Mouse (Mus musculus) heart, postnatal 0 days (tissue): ENCODE measurements around the gene Zbtb40.

Experiments
- CTCF ChIP-seq: IDR thresholded peaks from 2 replicates; pipeline ENCODE4 v1.5.1; 2016; ENCODE audit warnings: antibody characterized with exemption, control low read depth, low read depth
- EP300 ChIP-seq: IDR thresholded peaks from 2 replicates; pipeline ENCODE4 v1.6.1; 2016; ENCODE audit warnings: antibody characterized with exemption, low read depth

- TF ChIP-seq EP300 (no peak), CTCF (0 out of 2 replicates have a peak, but pooled peaks have one; percentile 4)
These were observed 36.6 kb upstream of the Zbtb40 start for GRCm38 (mm10) chr4:137085083-137085810.
